ENCODE assay signal across 14 mouse cellular contexts in the genomic region with DNA sequence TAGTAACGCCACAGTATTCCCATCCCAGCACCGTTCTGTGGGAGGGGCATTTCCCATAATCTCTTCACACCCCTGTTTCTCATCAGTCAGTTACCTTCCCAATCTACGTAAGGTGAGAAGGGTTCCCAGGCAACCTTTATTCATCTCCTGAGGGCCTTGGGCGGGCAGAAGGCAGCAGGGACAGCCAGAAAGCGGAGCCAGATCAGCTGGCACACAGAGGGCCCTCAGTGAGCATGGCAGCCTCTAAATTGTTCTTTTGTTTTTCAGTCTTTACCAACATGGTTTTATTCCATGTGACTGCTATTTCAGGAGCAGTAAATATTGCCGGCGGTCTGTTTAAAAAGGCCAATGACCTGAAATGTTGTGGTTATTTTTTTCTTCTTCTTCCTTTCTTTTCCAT.
"Had no signal": no experiment of that assay in that cellular context is flagged by ENCODE, and none has a peak within 500 bp of the region (broad histone marks: within the 10 kb centered on the region; RNA-seq: fewer than 3 reads in every experiment).

No protein-coding gene starts in this region.

- DNase-seq: kidney, adult 18-20 months; kidney, postnatal 25 days; layer of hippocampus, postnatal 36 days; liver, embryonic 13.5 days; lung, adult 2 months; lung, postnatal 14 days; lung, postnatal 4 days; midbrain, embryonic 14.5 days; right cerebral cortex, adult 18-20 months; right cerebral cortex, postnatal 14 days; right cerebral cortex, postnatal 4 days; thymus, adult 2 months; thymus, postnatal 14 days; thymus, postnatal 4 days had no signal
